Mouse (Mus musculus): ENCODE data around the gene Caskin1. TPM values are rescaled to one million over a fixed set of nuclear protein-coding genes. Genes with fewer than 3 reads are reported as not detected.

The Caskin1 gene
- polyA plus RNA-seq, 1 experiment = not detected

GRCm38 (mm10) chr17:24469910-24470602 is 18.3 kb upstream of the Caskin1 start, which contains the start of the genes E4f1 and Pgp:
E4f1 (minus strand) TSS chr17:24470313.
Pgp (plus strand) TSS chr17:24470392.
- H3K4me3 ChIP-seq (ENCODE audit: insufficient read depth, low read length) = peak within 1 kb of the TSS; percentile 66
- peak; percentile 88 for TF ChIP-seq POLR2A (IDR thresholded peaks at IDR 0.05; ENCODE audit: low read depth, low read length)
- TF ChIP-seq CTCF (IDR thresholded peaks at IDR 0.05; ENCODE audit: borderline replicate concordance, insufficient read depth, low read length) = no peak
- H3K4me1 ChIP-seq (ENCODE audit: control insufficient read depth, insufficient read depth, low read length) = peaks cover 10% of the 10 kb centered on the region; the same call in 1 of the 2 replicates
- peak within 1 kb of the TSS; percentile 61 for H3K27ac ChIP-seq (ENCODE audit: insufficient read depth, low read length)

- Histone ChIP-seq H3K4me3 (ENCODE audit: insufficient read depth, low read length) (peak overlapping the region; percentile 66), H3K27ac (ENCODE audit: insufficient read depth, low read length) (peak overlapping the region; percentile 53), H3K4me1 (ENCODE audit: control insufficient read depth, insufficient read depth, low read length) (peaks cover 8% of the 10 kb centered on the region; the same call in 1 of the 2 replicates)
- peak; percentile 27; the same call in 1 of the 2 replicates for TF ChIP-seq POLR2A (IDR thresholded peaks at IDR 0.05; ENCODE audit: low read depth, low read length)
- no peak for TF ChIP-seq CTCF (IDR thresholded peaks at IDR 0.05; ENCODE audit: borderline replicate concordance, insufficient read depth, low read length)
Observed at GRCm38 (mm10) chr17:24470701-24471527, 17.5 kb upstream of the Caskin1 start.

- peaks cover 4% of the 10 kb centered on the region; the same call in 1 of the 2 replicates for H3K4me1 ChIP-seq (ENCODE audit: control insufficient read depth, insufficient read depth, low read length)
- H3K4me3 ChIP-seq (ENCODE audit: insufficient read depth, low read length) = peak overlapping the region; percentile 66; the same call in 1 of the 2 replicates
- TF ChIP-seq CTCF (IDR thresholded peaks at IDR 0.05; ENCODE audit: borderline replicate concordance, insufficient read depth, low read length) (no peak), POLR2A (IDR thresholded peaks at IDR 0.05; ENCODE audit: low read depth, low read length) (peak; percentile 38; the same call in 1 of the 2 replicates)
- no peak overlapping the region for H3K27ac ChIP-seq (ENCODE audit: insufficient read depth, low read length)
Observed at GRCm38 (mm10) chr17:24472512-24472911, 15.9 kb upstream of the Caskin1 start.

DNA sequence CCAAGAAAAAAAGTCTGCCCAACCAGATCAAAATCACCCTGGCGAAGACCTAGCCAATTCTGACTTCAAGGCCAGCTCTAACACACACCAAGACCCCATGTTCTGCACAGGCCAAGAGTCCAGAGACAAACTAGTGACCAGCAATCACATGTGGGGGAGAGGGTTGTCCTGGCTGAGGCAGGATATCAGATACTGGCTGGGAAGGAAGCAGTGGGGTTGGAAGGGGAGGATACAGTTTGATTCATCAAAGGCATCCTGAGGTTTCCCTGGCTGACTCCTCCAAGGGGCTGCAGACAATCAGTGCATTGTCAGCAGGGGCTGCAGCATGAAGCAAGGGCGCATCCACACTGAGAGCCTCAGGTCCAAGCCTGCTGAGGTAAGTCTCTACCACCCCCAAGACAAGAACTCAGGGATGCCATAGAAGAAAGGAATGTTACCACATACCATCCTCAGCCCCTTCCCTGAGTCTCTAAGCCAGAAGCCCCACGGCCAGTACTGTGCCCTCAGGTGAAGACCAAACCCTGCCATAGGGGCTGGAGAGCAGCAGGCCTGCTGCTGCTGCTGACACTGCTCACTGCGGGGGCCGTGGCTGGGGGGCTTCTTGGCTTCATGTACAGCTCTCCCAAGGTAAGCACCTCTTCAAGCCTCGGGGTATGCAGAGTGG is 14.7 kb upstream of the Caskin1 start, which contains the start of gene Bricd5:
TSS of gene Bricd5 (plus strand) at position 273 of the 664 bp plus-strand sequence.
- Histone ChIP-seq H3K4me1 (ENCODE audit: control insufficient read depth, insufficient read depth, low read length) (peaks cover 4% of the 10 kb centered on the region; the same call in 1 of the 2 replicates), H3K4me3 (ENCODE audit: insufficient read depth, low read length) (no peak within 1 kb of the TSS), H3K27ac (ENCODE audit: insufficient read depth, low read length) (no peak within 1 kb of the TSS)
- no peak; the same call in 1 of the 2 replicates for TF ChIP-seq POLR2A (IDR thresholded peaks at IDR 0.05; ENCODE audit: low read depth, low read length)
- TF ChIP-seq CTCF (IDR thresholded peaks at IDR 0.05; ENCODE audit: borderline replicate concordance, insufficient read depth, low read length) = no peak

DNA sequence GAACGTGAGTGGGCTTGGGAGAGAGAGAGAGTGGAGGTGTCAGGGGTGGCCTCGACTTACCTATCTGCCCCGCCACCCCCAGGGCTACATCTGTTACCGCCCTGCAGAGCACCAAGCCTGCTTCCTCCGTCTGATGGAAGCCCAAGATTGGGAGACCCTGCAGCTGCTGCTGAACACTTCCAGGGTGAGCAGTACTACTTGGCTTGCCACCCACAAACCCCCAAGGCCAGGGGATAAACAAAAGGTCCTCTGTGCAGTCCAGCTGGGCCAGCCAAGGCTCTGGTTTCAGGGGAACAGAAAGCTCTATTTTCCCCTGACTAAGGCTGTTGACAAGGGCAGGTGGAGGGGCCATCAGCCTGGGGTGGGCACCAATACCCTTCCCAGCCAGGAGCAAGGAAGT is 13.8 kb upstream of the Caskin1 start:
- TF ChIP-seq POLR2A (IDR thresholded peaks at IDR 0.05; ENCODE audit: low read depth, low read length) (no peak), CTCF (IDR thresholded peaks at IDR 0.05; ENCODE audit: borderline replicate concordance, insufficient read depth, low read length) (no peak)
- H3K4me1 ChIP-seq (ENCODE audit: control insufficient read depth, insufficient read depth, low read length) = peaks cover 4% of the 10 kb centered on the region; the same call in 1 of the 2 replicates
- H3K4me3 ChIP-seq (ENCODE audit: insufficient read depth, low read length) = no peak overlapping the region
- no peak overlapping the region for H3K27ac ChIP-seq (ENCODE audit: insufficient read depth, low read length)

DNA sequence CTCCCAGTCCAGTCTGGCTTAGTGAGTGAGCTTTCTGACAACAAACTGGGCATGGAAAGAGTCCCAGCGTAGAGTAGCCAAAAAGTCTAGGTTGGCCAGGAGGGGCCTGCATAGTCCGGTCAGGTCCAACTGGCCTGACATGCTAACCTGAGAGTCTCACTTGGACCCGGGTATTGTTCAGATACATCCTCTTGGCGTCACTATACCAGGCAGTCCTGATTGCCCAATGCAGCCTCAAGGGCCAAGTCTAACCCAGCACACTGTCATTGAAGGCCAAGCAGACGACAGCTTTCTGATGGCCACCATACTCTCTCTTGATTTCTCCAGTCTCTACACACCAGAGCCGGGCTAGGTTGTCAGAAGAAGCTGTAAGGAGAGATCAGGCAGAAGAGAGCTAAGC is 12.8 kb upstream of the Caskin1 start:
- TF ChIP-seq CTCF (IDR thresholded peaks at IDR 0.05; ENCODE audit: borderline replicate concordance, insufficient read depth, low read length) (no peak), POLR2A (IDR thresholded peaks at IDR 0.05; ENCODE audit: low read depth, low read length) (no peak)
- Histone ChIP-seq H3K4me3 (ENCODE audit: insufficient read depth, low read length) (no peak overlapping the region), H3K27ac (ENCODE audit: insufficient read depth, low read length) (no peak overlapping the region), H3K4me1 (ENCODE audit: control insufficient read depth, insufficient read depth, low read length) (peaks cover 4% of the 10 kb centered on the region; the same call in 1 of the 2 replicates)

- H3K4me3 ChIP-seq (ENCODE audit: insufficient read depth, low read length) = no peak overlapping the region
- H3K4me1 ChIP-seq (ENCODE audit: control insufficient read depth, insufficient read depth, low read length) = peaks cover 4% of the 10 kb centered on the region; the same call in 1 of the 2 replicates
- TF ChIP-seq POLR2A (IDR thresholded peaks at IDR 0.05; ENCODE audit: low read depth, low read length) (no peak), CTCF (IDR thresholded peaks at IDR 0.05; ENCODE audit: borderline replicate concordance, insufficient read depth, low read length) (no peak)
- no peak overlapping the region for H3K27ac ChIP-seq (ENCODE audit: insufficient read depth, low read length)
Observed at GRCm38 (mm10) chr17:24476022-24476776, 12.2 kb upstream of the Caskin1 start.

- Histone ChIP-seq H3K4me3 (ENCODE audit: insufficient read depth, low read length) (no peak overlapping the region), H3K27ac (ENCODE audit: insufficient read depth, low read length) (no peak overlapping the region), H3K4me1 (ENCODE audit: control insufficient read depth, insufficient read depth, low read length) (peaks cover 4% of the 10 kb centered on the region; the same call in 1 of the 2 replicates)
- no peak for TF ChIP-seq POLR2A (IDR thresholded peaks at IDR 0.05; ENCODE audit: low read depth, low read length)
- TF ChIP-seq CTCF (IDR thresholded peaks at IDR 0.05; ENCODE audit: borderline replicate concordance, insufficient read depth, low read length) = no peak
Observed at GRCm38 (mm10) chr17:24477053-24477984, 11.1 kb upstream of the Caskin1 start.

Data from embryonic fibroblast, embryonic 13.5 days (primary cell).